Mouse (Mus musculus) lung, embryonic 15.5 days (tissue): Measurements from ENCODE around the gene Pdk2. TPM values are rescaled to one million over a fixed set of nuclear protein-coding genes. Genes with fewer than 3 reads are reported as not detected.

Experiments used
- ATAC-seq: fragments of 200-750 bp; cut with Nextera tagmentation; 2 replicates; pipeline ENCODE4 v1.8.0; 2017; ENCODE audit warnings: moderate number of reproducible peaks, borderline replicate concordance; ENCODE audit not compliant: low FRiP score, low TSS enrichment; ENCODE audit errors: extremely low read depth
- H3K27ac ChIP-seq: fragments of 300-500 bp; sonication (generic); 2 replicates; pipeline ENCODE4 v1.5.1; 2015; ENCODE audit warnings: moderate library complexity, mild to moderate bottlenecking, inconsistent platforms
- H3K27me3 ChIP-seq: fragments of 300-500 bp; sonication (generic); 2 replicates; pipeline ENCODE4 v1.6.1; 2015; ENCODE audit warnings: inconsistent platforms
- H3K36me3 ChIP-seq: fragments of 300-500 bp; sonication (generic); 2 replicates; pipeline ENCODE4 v1.6.1; 2015; ENCODE audit warnings: inconsistent platforms
- H3K4me1 ChIP-seq: fragments of 300-500 bp; sonication (generic); 2 replicates; pipeline ENCODE4 v1.6.1; 2015; ENCODE audit warnings: inconsistent platforms
- H3K4me2 ChIP-seq: fragments of 300-500 bp; sonication (generic); 2 replicates; pipeline ENCODE4 v1.6.1; 2015; ENCODE audit warnings: inconsistent platforms, mild to moderate bottlenecking, moderate library complexity
- H3K4me3 ChIP-seq: fragments of 300-500 bp; sonication (generic); 2 replicates; pipeline ENCODE4 v1.5.1; 2015; ENCODE audit warnings: mild to moderate bottlenecking, inconsistent platforms
- H3K9ac ChIP-seq: fragments of 300-500 bp; sonication (generic); 2 replicates; pipeline ENCODE4 v1.6.1; 2015; ENCODE audit warnings: inconsistent platforms
- H3K9me3 ChIP-seq: fragments of 300-500 bp; sonication (generic); 2 replicates; pipeline ENCODE4 v1.6.1; 2016; ENCODE audit warnings: inconsistent platforms
- WGBS: fragments of 180-500 bp; shearing (Covaris S2); methylation state at CpG from one replicate; pipeline ENCODE4 v1.1.7; 2015; 5-methylcytosine and 5-hydroxymethylcytosine counted together
- polyA plus RNA-seq: library from polyadenylated mRNA; unstranded; fragments of >200 nt; fragmentation: Nextera tagmentation; extraction: Ambion mirVana; gene quantifications from 2 replicates; pipeline ENCODE4 v1.2.1, GENCODE M21; 2015

The Pdk2 gene
- polyA plus RNA-seq, 1 experiment from 2014 or later = 30.9 TPM

GRCm38 (mm10) chr11:94990102-94990748, 50.9 kb downstream of the Pdk2 start:
- peak overlapping the region; percentile 94 for H3K27ac ChIP-seq
- no peaks in the 10 kb centered on the region for H3K36me3 ChIP-seq
- no peaks in the 10 kb centered on the region for H3K27me3 ChIP-seq
- WGBS = 44% methylated on average over 6 of the region's 6 CpGs
- peak overlapping the region; percentile 69 for H3K4me3 ChIP-seq
- peaks cover 66% of the 10 kb centered on the region for H3K4me1 ChIP-seq
- no peak for ATAC-seq
- H3K4me2 ChIP-seq = peak overlapping the region; percentile 91
- H3K9ac ChIP-seq = peak overlapping the region; percentile 68; the same call in 1 of the 2 replicates
- H3K9me3 ChIP-seq = no peaks in the 10 kb centered on the region

- H3K36me3 ChIP-seq = no peaks in the 10 kb centered on the region
- peak overlapping the region; percentile 91 for H3K4me2 ChIP-seq
- H3K27me3 ChIP-seq = no peaks in the 10 kb centered on the region
- peak overlapping the region; percentile 50 for H3K9ac ChIP-seq
- peak overlapping the region; percentile 69 for H3K4me3 ChIP-seq
- H3K9me3 ChIP-seq = no peaks in the 10 kb centered on the region
- under 1% methylated on average over 12 of the region's 12 CpGs for WGBS
- peak overlapping the region; percentile 94 for H3K27ac ChIP-seq
- ATAC-seq = peak; percentile 66
- peaks cover 60% of the 10 kb centered on the region for H3K4me1 ChIP-seq
These were observed 51.6 kb downstream of the Pdk2 start for GRCm38 (mm10) chr11:94989562-94990017.

DNA sequence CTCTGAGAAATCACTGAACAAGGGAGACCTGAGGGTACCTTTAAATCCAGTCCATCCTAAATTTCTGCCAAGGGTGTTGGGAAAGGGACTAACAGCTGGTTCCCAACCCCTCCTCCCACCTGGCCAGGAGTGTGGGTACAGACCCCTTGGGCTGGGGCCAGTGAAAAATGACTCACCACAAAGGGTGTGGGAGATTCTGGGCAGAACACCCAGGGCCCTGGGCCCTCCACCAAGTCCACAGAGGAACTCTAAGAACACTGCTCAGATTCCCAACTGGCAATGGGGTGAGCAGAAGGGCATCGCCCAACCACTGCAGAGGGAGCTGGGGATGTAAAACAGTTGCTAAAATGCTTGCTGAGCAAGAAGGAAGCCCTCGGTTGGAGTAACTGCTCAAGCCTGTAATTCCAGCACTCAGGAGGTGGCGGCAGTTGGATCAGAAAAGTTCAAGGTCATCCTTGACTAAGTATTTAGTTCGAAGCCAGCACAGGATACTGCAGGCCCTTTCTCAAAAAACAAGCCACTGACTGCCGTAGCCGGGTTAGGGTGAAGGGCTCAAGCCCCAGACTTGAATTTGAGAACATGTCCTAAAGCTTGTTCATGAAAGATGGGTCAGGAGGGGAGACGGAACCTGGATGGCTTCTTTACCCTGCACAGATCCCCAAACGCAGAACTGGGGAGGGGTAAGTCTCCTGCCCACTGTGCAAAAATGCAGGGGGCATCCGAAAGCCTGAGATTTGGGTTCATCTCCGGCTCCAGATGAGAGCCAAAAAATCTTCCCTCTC, 52.2 kb downstream of the Pdk2 start:
- peak overlapping the region; percentile 69 for H3K4me3 ChIP-seq
- peak overlapping the region; percentile 94 for H3K27ac ChIP-seq
- peak overlapping the region; percentile 50 for H3K9ac ChIP-seq
- peak overlapping the region; percentile 91 for H3K4me2 ChIP-seq
- peaks cover 54% of the 10 kb centered on the region for H3K4me1 ChIP-seq
- no peak for ATAC-seq
- no peaks in the 10 kb centered on the region for H3K27me3 ChIP-seq
- WGBS = 13% methylated on average over 10 of the region's 10 CpGs
- no peaks in the 10 kb centered on the region for H3K9me3 ChIP-seq
- H3K36me3 ChIP-seq = no peaks in the 10 kb centered on the region

DNA sequence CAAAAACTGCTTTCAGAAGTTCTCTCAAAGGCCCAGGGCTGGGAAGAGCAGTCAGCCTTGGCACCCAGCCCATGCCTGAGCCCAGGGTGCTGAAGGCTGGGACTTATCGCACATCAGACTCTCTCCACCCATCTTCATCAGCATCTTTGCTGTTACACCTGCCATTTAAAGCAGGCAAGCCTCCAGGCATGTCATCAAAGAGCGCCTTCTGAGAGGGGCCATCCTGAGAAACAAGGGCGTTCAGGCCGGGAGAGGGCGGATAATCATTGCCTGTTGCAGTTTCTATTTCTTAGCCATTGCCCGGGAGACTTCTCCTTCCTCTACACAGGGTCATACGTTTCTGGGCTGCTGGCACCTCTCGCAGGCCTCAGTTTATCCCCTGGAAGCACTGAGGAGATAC, 53.3 kb downstream of the Pdk2 start:
- 78% methylated on average over 8 of the region's 8 CpGs for WGBS
- no peak overlapping the region for H3K9ac ChIP-seq
- H3K4me3 ChIP-seq = no peak overlapping the region
- H3K27me3 ChIP-seq = no peaks in the 10 kb centered on the region
- no peaks in the 10 kb centered on the region for H3K9me3 ChIP-seq
- H3K4me2 ChIP-seq = no peak overlapping the region
- no peak for ATAC-seq
- H3K36me3 ChIP-seq = no peaks in the 10 kb centered on the region
- peaks cover 42% of the 10 kb centered on the region for H3K4me1 ChIP-seq
- no peak overlapping the region for H3K27ac ChIP-seq

- peaks cover 37% of the 10 kb centered on the region for H3K4me1 ChIP-seq
- H3K27ac ChIP-seq = no peak overlapping the region
- no peak overlapping the region for H3K9ac ChIP-seq
- no peak overlapping the region for H3K4me2 ChIP-seq
- no peak overlapping the region for H3K4me3 ChIP-seq
- ATAC-seq = no peak
- H3K9me3 ChIP-seq = no peaks in the 10 kb centered on the region
- no peaks in the 10 kb centered on the region for H3K36me3 ChIP-seq
- WGBS = 43% methylated on average over 6 of the region's 6 CpGs
- H3K27me3 ChIP-seq = no peaks in the 10 kb centered on the region
These were observed 53.8 kb downstream of the Pdk2 start for GRCm38 (mm10) chr11:94987341-94987740.

GRCm38 (mm10) chr11:94986435-94986834, 54.7 kb downstream of the Pdk2 start:
- no peak overlapping the region for H3K9ac ChIP-seq
- peaks cover 33% of the 10 kb centered on the region for H3K4me1 ChIP-seq
- no peak overlapping the region for H3K4me2 ChIP-seq
- no peak overlapping the region for H3K27ac ChIP-seq
- no peak for ATAC-seq
- no peak overlapping the region for H3K4me3 ChIP-seq
- no peaks in the 10 kb centered on the region for H3K27me3 ChIP-seq
- no peaks in the 10 kb centered on the region for H3K36me3 ChIP-seq
- H3K9me3 ChIP-seq = no peaks in the 10 kb centered on the region
- 56% methylated on average over 2 of the region's 2 CpGs for WGBS

GRCm38 (mm10) chr11:94985822-94986221, 55.3 kb downstream of the Pdk2 start:
- Histone ChIP-seq H3K27me3 (no peaks in the 10 kb centered on the region), H3K9me3 (no peaks in the 10 kb centered on the region), H3K4me2 (no peak overlapping the region), H3K9ac (no peak overlapping the region), H3K36me3 (no peaks in the 10 kb centered on the region), H3K4me1 (peaks cover 33% of the 10 kb centered on the region), H3K27ac (no peak overlapping the region), H3K4me3 (no peak overlapping the region)
- 55% methylated on average over 5 of the region's 5 CpGs for WGBS
- no peak for ATAC-seq

- H3K27me3 ChIP-seq = no peaks in the 10 kb centered on the region
- no peak for ATAC-seq
- H3K4me3 ChIP-seq = no peak overlapping the region
- no peak overlapping the region for H3K27ac ChIP-seq
- H3K36me3 ChIP-seq = no peaks in the 10 kb centered on the region
- H3K9me3 ChIP-seq = no peaks in the 10 kb centered on the region
- H3K9ac ChIP-seq = no peak overlapping the region
- no peak overlapping the region for H3K4me2 ChIP-seq
- H3K4me1 ChIP-seq = peaks cover 28% of the 10 kb centered on the region
- 18% methylated on average over 1 of the region's 1 CpGs for WGBS
These were observed 56.0 kb downstream of the Pdk2 start for GRCm38 (mm10) chr11:94985140-94985539.

- no peak overlapping the region for H3K9ac ChIP-seq
- H3K27ac ChIP-seq = no peak overlapping the region
- H3K36me3 ChIP-seq = no peaks in the 10 kb centered on the region
- ATAC-seq = no peak
- peak overlapping the region; percentile 51 for H3K4me2 ChIP-seq
- no peak overlapping the region for H3K4me3 ChIP-seq
- H3K4me1 ChIP-seq = peaks cover 15% of the 10 kb centered on the region; the same call in 1 of the 2 replicates
- no peaks in the 10 kb centered on the region; the same call in 1 of the 2 replicates for H3K27me3 ChIP-seq
- no peaks in the 10 kb centered on the region for H3K9me3 ChIP-seq
- WGBS = 70% methylated on average over 11 of the region's 11 CpGs
These were observed 61.5 kb downstream of the Pdk2 start for GRCm38 (mm10) chr11:94979462-94980179.

GRCm38 (mm10) chr11:94978947-94979346, 62.2 kb downstream of the Pdk2 start:
- H3K9me3 ChIP-seq = no peaks in the 10 kb centered on the region
- ATAC-seq = peak; percentile 91
- 0% methylated on average over 20 of the region's 20 CpGs for WGBS
- peak overlapping the region; percentile 51 for H3K4me2 ChIP-seq
- no peak overlapping the region for H3K9ac ChIP-seq
- H3K36me3 ChIP-seq = no peaks in the 10 kb centered on the region
- H3K27ac ChIP-seq = no peak overlapping the region
- H3K4me3 ChIP-seq = peak overlapping the region; percentile 15
- H3K27me3 ChIP-seq = no peaks in the 10 kb centered on the region; the same call in 1 of the 2 replicates
- peaks cover 15% of the 10 kb centered on the region; the same call in 1 of the 2 replicates for H3K4me1 ChIP-seq

DNA sequence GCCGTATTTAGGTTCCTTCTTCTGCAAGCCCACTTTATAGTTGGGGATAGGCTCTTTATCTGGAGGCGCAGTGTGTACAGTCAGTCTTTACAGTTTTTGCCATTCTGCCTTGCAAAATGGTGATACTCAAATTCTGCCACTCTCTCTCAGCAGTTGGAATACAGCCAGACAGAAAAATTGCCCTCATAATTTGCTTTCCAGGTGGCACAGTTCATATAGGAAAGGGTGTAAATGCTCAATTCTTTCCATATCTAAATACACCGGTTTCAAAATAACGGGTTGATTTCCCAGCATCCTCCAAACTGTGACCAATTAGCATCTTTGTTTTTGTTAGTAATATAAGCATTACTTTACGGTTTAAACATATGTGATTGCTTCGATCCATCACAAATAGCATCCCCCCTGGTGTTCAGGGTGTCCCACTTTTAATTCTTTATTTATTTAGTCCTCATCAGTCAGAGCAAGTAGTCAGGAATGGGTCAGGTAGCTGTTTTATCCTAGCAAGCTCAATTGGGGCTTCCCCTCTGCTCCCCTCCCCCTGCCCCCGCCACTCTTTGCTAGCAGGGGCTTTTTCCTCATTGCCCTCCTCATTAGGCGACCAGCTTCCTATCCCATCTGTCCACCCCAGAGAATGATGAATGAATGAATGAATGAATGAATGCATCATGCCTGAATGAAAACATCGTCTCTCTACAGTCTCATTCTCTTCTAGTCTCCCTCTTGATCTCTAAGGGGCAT, 62.8 kb downstream of the Pdk2 start:
- Histone ChIP-seq H3K36me3 (no peaks in the 10 kb centered on the region), H3K27me3 (no peaks in the 10 kb centered on the region; the same call in 1 of the 2 replicates), H3K4me1 (peaks cover 15% of the 10 kb centered on the region; the same call in 1 of the 2 replicates), H3K4me3 (peak overlapping the region; percentile 15), H3K9me3 (no peaks in the 10 kb centered on the region), H3K9ac (no peak overlapping the region), H3K4me2 (peak overlapping the region; percentile 51), H3K27ac (no peak overlapping the region)
- 33% methylated on average over 9 of the region's 9 CpGs for WGBS
- peak; percentile 8; the same call in 1 of the 2 replicates for ATAC-seq
